Mouse (Mus musculus) CH12.LX (cell line): ENCODE data around the gene Als2cl. TPM values are rescaled to one million over a fixed set of nuclear protein-coding genes. Genes with fewer than 3 reads are reported as not detected.

Experiments
- DNase-seq: peaks from one replicate; pipeline ENCODE4 v3.0.0-alpha.2; 2013; ENCODE audit errors: extremely low read depth
- H3K27ac ChIP-seq: 2 replicates; pipeline ENCODE4 v1.5.1; 2012; ENCODE audit warnings: low read depth, mild to moderate bottlenecking, control low read depth, moderate library complexity; ENCODE audit not compliant: insufficient read depth
- H3K27me3 ChIP-seq: replicated peaks from 2 replicates; pipeline ENCODE3; 2012; ENCODE audit warnings: inconsistent platforms
- H3K36me3 ChIP-seq, 2 experiments: replicated peaks in 1 of 2; 2 replicates each; pipeline versions ENCODE3 to v1.6.1; 2012; ENCODE audit warnings: inconsistent platforms in 1 of 2, low read length in 1 of 2, mild to moderate bottlenecking in 1 of 2, mixed read lengths in 1 of 2, moderate library complexity in 1 of 2; ENCODE audit not compliant: control insufficient read depth in 1 of 2, insufficient read depth in 1 of 2
- H3K4me1 ChIP-seq, 2 experiments: 2 replicates each; pipeline ENCODE4 v1.6.1; 2012; ENCODE audit warnings: inconsistent platforms in 1 of 2, moderate library complexity in 1 of 2; ENCODE audit not compliant: insufficient read depth in 2 of 2, control insufficient read depth in 1 of 2
- H3K4me2 ChIP-seq: 2 replicates; pipeline ENCODE4 v1.6.1; 2012; ENCODE audit warnings: low read depth, mild to moderate bottlenecking, control low read depth; ENCODE audit not compliant: poor library complexity, insufficient read depth, severe bottlenecking
- H3K4me3 ChIP-seq, 3 experiments: fragments of 150-350 bp in 1 of 3; sonication (generic) in 1 of 3; replicated peaks in 1 of 3; 2 replicates each; pipeline versions ENCODE3 to v1.5.1; 2011 to 2012; ENCODE audit warnings: low read depth in 2 of 3, low read length in 2 of 3, mild to moderate bottlenecking in 2 of 3, moderate library complexity in 2 of 3, control low read depth in 1 of 3, improper control_type of control experiment in 1 of 3, inconsistent platforms in 1 of 3, mixed read lengths in 1 of 3; ENCODE audit not compliant: poor library complexity in 1 of 3
- H3K79me2 ChIP-seq: replicated peaks from 2 replicates; pipeline ENCODE4 v1.6.1; 2012; ENCODE audit warnings: mild to moderate bottlenecking, moderate library complexity; ENCODE audit not compliant: control insufficient read depth, poor library complexity, insufficient read depth, severe bottlenecking; ENCODE audit errors: extremely low read depth
- H3K9ac ChIP-seq: 2 replicates; pipeline ENCODE4 v1.6.1; 2012; ENCODE audit warnings: low read depth, mild to moderate bottlenecking, control low read depth, moderate library complexity; ENCODE audit not compliant: insufficient read depth
- H3K9me3 ChIP-seq: replicated peaks from 2 replicates; pipeline ENCODE3; 2012; ENCODE audit warnings: low read length, inconsistent platforms, mixed read lengths
- BHLHE40 ChIP-seq: IDR thresholded peaks from 2 replicates; pipeline ENCODE4 v1.6.1; 2011; ENCODE audit warnings: mild to moderate bottlenecking, low read depth, low read length, improper control_type of control experiment
- CHD2 ChIP-seq: IDR thresholded peaks from 2 replicates; pipeline ENCODE4 v1.6.1; 2011; ENCODE audit warnings: low read length, improper control_type of control experiment
- E2F4 ChIP-seq: IDR thresholded peaks from 2 replicates; pipeline ENCODE4 v1.6.1; 2011; ENCODE audit warnings: low read depth, low read length, improper control_type of control experiment; ENCODE audit not compliant: insufficient replicate concordance
- ELF1 ChIP-seq: IDR thresholded peaks from 2 replicates; pipeline ENCODE4 v1.6.1; 2014; ENCODE audit warnings: low read depth, mild to moderate bottlenecking, inconsistent platforms, low read length, improper control_type of control experiment
- ETS1 ChIP-seq: conservative IDR thresholded peaks from 2 replicates; pipeline ENCODE4 v1.6.1; 2012; ENCODE audit warnings: low read depth, mild to moderate bottlenecking, inconsistent platforms, low read length, improper control_type of control experiment, moderate library complexity
- GABPA ChIP-seq: IDR thresholded peaks from 2 replicates; pipeline ENCODE4 v1.6.1; 2012; ENCODE audit warnings: low read depth, low read length, improper control_type of control experiment, inconsistent platforms; ENCODE audit not compliant: insufficient replicate concordance
- HCFC1 ChIP-seq: IDR thresholded peaks from 2 replicates; pipeline ENCODE4 v1.6.1; 2012; ENCODE audit warnings: low read depth, mild to moderate bottlenecking, inconsistent platforms, low read length, improper control_type of control experiment
- IRF4 ChIP-seq: IDR thresholded peaks from 2 replicates; pipeline ENCODE4 v1.6.1; 2014; ENCODE audit warnings: low read depth, mild to moderate bottlenecking, inconsistent platforms, low read length, improper control_type of control experiment
- JUN ChIP-seq: IDR thresholded peaks from 2 replicates; pipeline ENCODE4 v1.6.1; 2011; ENCODE audit warnings: low read depth, mild to moderate bottlenecking, low read length, improper control_type of control experiment, moderate library complexity; ENCODE audit not compliant: insufficient read depth
- JUND ChIP-seq: conservative IDR thresholded peaks from 2 replicates; pipeline ENCODE4 v1.6.1; 2011; ENCODE audit warnings: low read depth, low read length, improper control_type of control experiment
- KAT2A ChIP-seq: IDR thresholded peaks from 2 replicates; pipeline ENCODE4 v1.6.1; 2012; ENCODE audit warnings: low read length, improper control_type of control experiment, inconsistent platforms; ENCODE audit not compliant: insufficient replicate concordance
- MAFK ChIP-seq: IDR thresholded peaks from 2 replicates; pipeline ENCODE4 v1.6.1; 2011; ENCODE audit warnings: low read length, improper control_type of control experiment; ENCODE audit not compliant: insufficient replicate concordance
- MAX ChIP-seq: IDR thresholded peaks from 2 replicates; pipeline ENCODE4 v1.6.1; 2011; ENCODE audit warnings: low read length, improper control_type of control experiment
- MAZ ChIP-seq: IDR thresholded peaks from 2 replicates; pipeline ENCODE4 v1.6.1; 2012; ENCODE audit warnings: low read depth, mild to moderate bottlenecking, inconsistent platforms, low read length, improper control_type of control experiment, moderate library complexity
- MEF2A ChIP-seq: IDR thresholded peaks from 2 replicates; pipeline ENCODE4 v1.6.1; 2014; ENCODE audit warnings: low read depth, mild to moderate bottlenecking, inconsistent platforms, low read length, improper control_type of control experiment, borderline replicate concordance
- MXI1 ChIP-seq: IDR thresholded peaks from 2 replicates; pipeline ENCODE4 v1.6.1; 2011; ENCODE audit warnings: mild to moderate bottlenecking, low read depth, low read length, improper control_type of control experiment
- MYC ChIP-seq: IDR thresholded peaks from 2 replicates; pipeline ENCODE4 v1.6.1; 2011; ENCODE audit warnings: low read depth, mild to moderate bottlenecking, improper control_type of control experiment, low read length
- NELFE ChIP-seq: IDR thresholded peaks from 2 replicates; pipeline ENCODE4 v1.6.1; 2011; ENCODE audit warnings: low read depth, low read length, improper control_type of control experiment
- NRF1 ChIP-seq: IDR thresholded peaks from 2 replicates; pipeline ENCODE4 v1.6.1; 2014; ENCODE audit warnings: low read depth, mild to moderate bottlenecking, inconsistent platforms, low read length, improper control_type of control experiment, moderate library complexity
- PAX5 ChIP-seq: IDR thresholded peaks from 2 replicates; pipeline ENCODE4 v1.6.1; 2012; ENCODE audit warnings: low read length, inconsistent platforms, mixed read lengths
- POLR2A ChIP-seq: IDR thresholded peaks from 2 replicates; pipeline ENCODE4 v1.6.1; 2011; ENCODE audit warnings: low read depth, mild to moderate bottlenecking, improper control_type of control experiment, low read length
- POLR2AphosphoS2 ChIP-seq: IDR thresholded peaks from 2 replicates; pipeline ENCODE4 v1.6.1; 2011; ENCODE audit warnings: low read depth, low read length, improper control_type of control experiment
- RAD21 ChIP-seq: IDR thresholded peaks from 2 replicates; pipeline ENCODE4 v1.6.1; 2011; ENCODE audit warnings: low read depth, mild to moderate bottlenecking, low read length, improper control_type of control experiment, moderate library complexity
- SMC3 ChIP-seq: IDR thresholded peaks from 2 replicates; pipeline ENCODE4 v1.6.1; 2011; ENCODE audit warnings: low read depth, low read length, improper control_type of control experiment
- TBP ChIP-seq: conservative IDR thresholded peaks from 2 replicates; pipeline ENCODE4 v1.6.1; 2011; ENCODE audit warnings: low read depth, low read length, improper control_type of control experiment
- TCF12 ChIP-seq: IDR thresholded peaks from 2 replicates; pipeline ENCODE4 v1.6.1; 2014; ENCODE audit warnings: low read depth, mild to moderate bottlenecking, inconsistent platforms, low read length, improper control_type of control experiment
- UBTF ChIP-seq: IDR thresholded peaks from 2 replicates; pipeline ENCODE4 v1.6.1; 2012; ENCODE audit warnings: low read depth, mild to moderate bottlenecking, inconsistent platforms, low read length, improper control_type of control experiment, moderate library complexity
- ZC3H11A ChIP-seq: IDR thresholded peaks from 2 replicates; pipeline ENCODE4 v1.6.1; 2012; ENCODE audit warnings: low read depth, mild to moderate bottlenecking, inconsistent platforms, low read length, improper control_type of control experiment
- ZKSCAN1 ChIP-seq: IDR thresholded peaks from 2 replicates; pipeline ENCODE4 v1.6.1; 2012; ENCODE audit warnings: low read depth, inconsistent platforms, low read length, improper control_type of control experiment, borderline replicate concordance
- ZNF384 ChIP-seq: IDR thresholded peaks from 2 replicates; pipeline ENCODE4 v1.6.1; 2012; ENCODE audit warnings: low read depth, low read length, improper control_type of control experiment, inconsistent platforms
- dilution Hi-C: fragments of 300-500 bp; cut with MboI; formaldehyde crosslinking; loops from 2 replicates; pipeline ENCODE4 v1.14.3; 2020; ENCODE audit warnings: low sequenced_read_pairs; ENCODE audit not compliant: extremely low pct_unique_long_range_greater_than_20kb, extremely low pct_ligation_motif_present
- in situ Hi-C: fragments of 300-500 bp; cut with MboI; formaldehyde crosslinking; loops from 3 replicates; pipeline ENCODE4 v1.14.3; 2019; ENCODE audit warnings: low sequenced_read_pairs, low pct_ligation_motif_present, low pct_unique_long_range_greater_than_20kb, mixed read lengths
- polyA plus RNA-seq: library from polyadenylated mRNA; unstranded; fragments of >175 nt; gene quantifications from 2 replicates; pipeline ENCODE4 v1.2.1, GENCODE M21; 2012; ENCODE audit warnings: low read depth; ENCODE audit not compliant: insufficient read length
- total RNA-seq, 2 experiments: library from RNA; depleted of rRNA; stranded (reverse); fragments of 300-350 nt in 1 of 2; fragments of >200 nt in 1 of 2; gene quantifications; 2 replicates each; pipeline ENCODE4 v1.2.3; 2012 to 2014

Gene Als2cl
- total and polyA plus RNA-seq, 3 experiments, result 2.4 to 3.4 (median 2.5) TPM

- H3K4me2 ChIP-seq, result no peak overlapping the region
- no peaks in the 10 kb centered on the region for H3K9me3 ChIP-seq
- no peaks in the 10 kb centered on the region for H3K4me1 ChIP-seq
- no peaks in the 10 kb centered on the region for H3K79me2 ChIP-seq
- TF ChIP-seq MAX, result no peak
- no peak for TF ChIP-seq SMC3
- no peak for TF ChIP-seq ZKSCAN1
- no peak for TF ChIP-seq BHLHE40
- no peak for TF ChIP-seq ZC3H11A
- TF ChIP-seq TBP, result no peak
- no peak for TF ChIP-seq GABPA
- TF ChIP-seq JUND, result no peak
- no peak for TF ChIP-seq POLR2A
- TF ChIP-seq POLR2AphosphoS2, result no peak
- no peak for TF ChIP-seq TCF12
- no peak for TF ChIP-seq CHD2
- TF ChIP-seq KAT2A, result no peak
- TF ChIP-seq NRF1, result no peak
- TF ChIP-seq MAZ, result no peak
- no peak for TF ChIP-seq UBTF
- no peak for TF ChIP-seq PAX5
- dilution Hi-C loops (no loop called here), in situ Hi-C loops (no loop called here)
- no peak overlapping the region for H3K4me3 ChIP-seq
- no peak overlapping the region for H3K9ac ChIP-seq
- no peaks in the 10 kb centered on the region for H3K36me3 ChIP-seq
- H3K27me3 ChIP-seq, result no peaks in the 10 kb centered on the region
- no peak for DNase-seq
- no peak overlapping the region for H3K27ac ChIP-seq
Measured at GRCm38 (mm10) chr9:110920665-110921419, 41.2 kb downstream of the Als2cl start.

GRCm38 (mm10) chr9:110922759-110923158 lies 43.1 kb downstream of the Als2cl start:
- Histone ChIP-seq H3K4me2 (peak overlapping the region; percentile 39; the same call in 1 of the 2 replicates), H3K4me3 (no peak overlapping the region), H3K9me3 (no peaks in the 10 kb centered on the region), H3K4me1 (peaks cover 0 to 2% of the 10 kb centered on the region in 2 experiments; a peak in 1 of 4 replicates), H3K27me3 (no peaks in the 10 kb centered on the region), H3K27ac (no peak overlapping the region), H3K79me2 (no peaks in the 10 kb centered on the region), H3K9ac (no peak overlapping the region; the same call in 1 of the 2 replicates), H3K36me3 (no peaks in the 10 kb centered on the region)
- dilution Hi-C loops, result no loop called here
- DNase-seq, result peak; percentile 71
- in situ Hi-C loops, result no loop called here
- TF ChIP-seq NRF1, result no peak
- no peak for TF ChIP-seq MAFK
- TF ChIP-seq KAT2A, result no peak
- no peak for TF ChIP-seq MXI1
- TF ChIP-seq IRF4, result no peak; the same call in 1 of the 2 replicates
- TF ChIP-seq HCFC1, result no peak
- no peak for TF ChIP-seq MYC
- peak; percentile 67 for TF ChIP-seq SMC3
- no peak for TF ChIP-seq CHD2
- TF ChIP-seq RAD21, result peak; percentile 83
- TF ChIP-seq ZNF384, result peak; percentile 68
- TF ChIP-seq MEF2A, result no peak
- 0 out of 2 replicates have a peak, but pooled peaks have one; percentile 17 for TF ChIP-seq ELF1
- TF ChIP-seq MAX, result no peak
- TF ChIP-seq E2F4, result no peak
- TF ChIP-seq TBP, result no peak
- no peak for TF ChIP-seq POLR2A
- TF ChIP-seq BHLHE40, result no peak
- no peak for TF ChIP-seq ETS1
- TF ChIP-seq JUN, result no peak
- TF ChIP-seq MAZ, result no peak
- TF ChIP-seq ZC3H11A, result no peak
- TF ChIP-seq TCF12, result no peak
- 0 out of 2 replicates have a peak, but pooled peaks have one; percentile 6 for TF ChIP-seq NELFE
- no peak for TF ChIP-seq GABPA
